Mouse (Mus musculus): Measurements from ENCODE around the gene Rnf149. TPM values are rescaled to one million over a fixed set of nuclear protein-coding genes. Genes with fewer than 3 reads are reported as not detected.

Rnf149 gene
- polyA plus RNA-seq, 1 experiment from 2014 or later, result 22.0 TPM

DNA sequence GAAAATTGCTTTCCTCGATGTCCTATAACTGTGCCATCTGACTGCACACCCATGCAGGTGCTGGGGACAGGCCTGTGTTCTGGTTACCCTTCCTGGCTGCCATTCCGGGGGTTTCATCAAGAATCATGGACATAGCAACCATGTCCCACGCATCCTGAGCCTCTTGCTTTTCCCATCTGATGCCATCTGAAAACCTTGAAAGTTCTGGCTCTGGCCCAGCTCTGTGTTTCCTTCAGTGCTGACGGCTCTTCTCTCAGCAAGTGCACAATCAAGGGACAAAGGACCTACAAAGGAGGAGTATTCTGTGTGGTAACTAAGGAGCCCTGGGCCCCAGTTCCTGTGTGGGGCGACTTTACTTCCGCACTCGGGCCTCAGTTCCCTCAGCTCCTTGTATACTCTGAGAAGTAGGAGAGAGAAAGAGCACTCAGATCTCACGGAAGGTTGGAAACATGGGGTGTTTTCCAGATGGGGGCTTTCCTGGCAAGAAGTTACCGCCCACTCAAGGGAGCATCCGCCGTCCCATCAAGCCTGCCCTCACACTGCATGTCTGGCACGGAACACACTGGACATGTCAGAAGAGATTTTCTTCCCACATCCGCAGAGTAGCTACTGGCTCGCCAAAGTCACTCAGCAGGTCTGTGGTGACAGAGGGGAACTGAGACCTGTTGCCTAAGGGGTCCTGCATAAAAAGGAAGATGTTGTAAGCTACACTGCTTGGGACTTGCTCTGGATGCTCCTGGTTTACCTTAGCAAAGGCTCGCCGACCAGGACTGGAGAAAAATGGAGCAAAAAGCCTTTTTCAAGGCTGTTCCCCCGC, 74.2 kb downstream of the Rnf149 start:
- Histone ChIP-seq H3K27me3 (replicated peaks) (0 out of 2 replicates have a peak, but pooled peaks cover 7% of the 10 kb centered on the region), H3K4me3 (no peak overlapping the region), H3K27ac (ENCODE audit: poor library complexity, severe bottlenecking) (no peak overlapping the region), H3K9ac (no peak overlapping the region), H3K4me2 (no peak overlapping the region), H3K4me1 (replicated peaks) (no peaks in the 10 kb centered on the region), H3K9me3 (replicated peaks) (no peaks in the 10 kb centered on the region), H3K36me3 (no peaks in the 10 kb centered on the region)
- WGBS, result 80% methylated on average over 17 of the region's 17 CpGs
- ATAC-seq (ENCODE audit: insufficient number of reproducible peaks, low FRiP score), result no peak

Other genes starting within 250 kb of the Rnf149 start
- 378 and 396 TPM in 2 replicates for gene Rpl31, start 209.6 kb downstream of the Rnf149 start, polyA plus RNA-seq (2016; fragmentation: Nextera tagmentation; extraction: Ambion mirVana)
- gene Tbc1d8, start 98.7 kb downstream of the Rnf149 start, polyA plus RNA-seq (2016; fragmentation: Nextera tagmentation; extraction: Ambion mirVana), result 14.1 and 15.5 TPM in 2 replicates
- gene Cnot11, start 42.4 kb downstream of the Rnf149 start, polyA plus RNA-seq (2016; fragmentation: Nextera tagmentation; extraction: Ambion mirVana), result 22.9 and 23.7 TPM in 2 replicates
- 0.05 TPM in 2 replicates for gene Creg2, start 74.1 kb upstream of the Rnf149 start, polyA plus RNA-seq (2016; fragmentation: Nextera tagmentation; extraction: Ambion mirVana)
- gene Rfx8, start 143.6 kb upstream of the Rnf149 start, polyA plus RNA-seq (2016; fragmentation: Nextera tagmentation; extraction: Ambion mirVana), result 0.69 and 1.2 TPM in 2 replicates
- gene Gm3646, start 227.9 kb upstream of the Rnf149 start, polyA plus RNA-seq (2016; fragmentation: Nextera tagmentation; extraction: Ambion mirVana), result 0.82 and 1.8 TPM in 2 replicates

Measured in heart, embryonic 12.5 days (tissue).